Mouse (Mus musculus) erythroid progenitor cell, adult 5-6 weeks (primary cell): ENCODE results near the gene Fzr1. TPM values are rescaled to one million over a fixed set of nuclear protein-coding genes. Genes with fewer than 3 reads are reported as not detected.

Experiments used
- ATAC-seq: replicated peaks from 2 replicates; pipeline ENCODE4 v1.8.0; 2016; ENCODE audit warnings: moderate number of reproducible peaks, mild to moderate bottlenecking, moderate TSS enrichment, inconsistent platforms; ENCODE audit not compliant: poor library complexity, low FRiP score, severe bottlenecking
- total RNA-seq, 2 experiments: library from RNA; stranded (forward) in 1 of 2; stranded (reverse) in 1 of 2; fragments of 150-400 nt in 1 of 2; fragments of 186-747, 209-891 nt in 1 of 2; gene quantifications; 2 replicates each; pipeline versions ENCODE4 v1.2.3 to v1.2.4; 2015 to 2017; ENCODE audit warnings: low replicate concordance in 2 of 2

Gene Fzr1
- total RNA-seq, 2 experiments from 2014 or later: 235 to 266 TPM

GRCm38 (mm10) chr10:81320550-81321347 is 57.6 kb downstream of the Fzr1 start, which contains the start of gene Cactin:
Cactin (plus strand) TSS chr10:81321103.
- ATAC-seq: peak; percentile 84

GRCm38 (mm10) chr10:81319741-81320549 is 58.4 kb downstream of the Fzr1 start:
- ATAC-seq: peak; percentile 53

- no peak for ATAC-seq
These were observed 59.0 kb downstream of the Fzr1 start for GRCm38 (mm10) chr10:81319330-81319699.

GRCm38 (mm10) chr10:81318589-81319329 is 59.6 kb downstream of the Fzr1 start:
- no peak for ATAC-seq

- ATAC-seq: no peak
These were observed 61.0 kb downstream of the Fzr1 start for GRCm38 (mm10) chr10:81317273-81317672.

GRCm38 (mm10) chr10:81316338-81317060 is 61.8 kb downstream of the Fzr1 start:
- ATAC-seq: no peak

Other genes starting within 250 kb of the Fzr1 start
Only the 30 nearest of the 34 such genes appear.
- 24.1 and 27.2 TPM in 2 replicates for gene Pias4, start 210.6 kb downstream of the Fzr1 start, total RNA-seq (2015; ENCODE audit: low replicate concordance)
- 15.3 and 46.0 TPM in 2 replicates for gene Pias4, start 210.6 kb downstream of the Fzr1 start, total RNA-seq (2017; ENCODE audit: low replicate concordance)
- 267 and 296 TPM in 2 replicates for gene Eef2, start 201.9 kb downstream of the Fzr1 start, total RNA-seq (2015; ENCODE audit: low replicate concordance)
- gene Eef2, start 201.9 kb downstream of the Fzr1 start, total RNA-seq (2017; ENCODE audit: low replicate concordance): 399 and 622 TPM in 2 replicates
- 5.0 and 5.4 TPM in 2 replicates for gene Dapk3, start 195.5 kb downstream of the Fzr1 start, total RNA-seq (2015; ENCODE audit: low replicate concordance)
- gene Dapk3, start 195.5 kb downstream of the Fzr1 start, total RNA-seq (2017; ENCODE audit: low replicate concordance): 6.4 and 9.4 TPM in 2 replicates
- not detected in 2 replicates for gene 4930442H23Rik, start 194.7 kb downstream of the Fzr1 start, total RNA-seq (2015; ENCODE audit: low replicate concordance)
- gene 4930442H23Rik, start 194.7 kb downstream of the Fzr1 start, total RNA-seq (2017; ENCODE audit: low replicate concordance): not detected in 2 replicates
- gene Nmrk2, start 176.5 kb downstream of the Fzr1 start, total RNA-seq (2015; ENCODE audit: low replicate concordance): not detected in 2 replicates
- not detected in 2 replicates for gene Nmrk2, start 176.5 kb downstream of the Fzr1 start, total RNA-seq (2017; ENCODE audit: low replicate concordance)
- gene Atcay, start 147.7 kb downstream of the Fzr1 start, total RNA-seq (2015; ENCODE audit: low replicate concordance): not detected in 2 replicates
- gene Atcay, start 147.7 kb downstream of the Fzr1 start, total RNA-seq (2017; ENCODE audit: low replicate concordance): 8.3 TPM in 1 of 2 replicates, not detected in the other
- not detected in 2 replicates for gene Zfr2, start 145.4 kb downstream of the Fzr1 start, total RNA-seq (2015; ENCODE audit: low replicate concordance)
- not detected in 2 replicates for gene Zfr2, start 145.4 kb downstream of the Fzr1 start, total RNA-seq (2017; ENCODE audit: low replicate concordance)
- gene Matk, start 125.6 kb downstream of the Fzr1 start, total RNA-seq (2015; ENCODE audit: low replicate concordance): 1.7 and 2.2 TPM in 2 replicates
- 1.5 and 1.7 TPM in 2 replicates for gene Matk, start 125.6 kb downstream of the Fzr1 start, total RNA-seq (2017; ENCODE audit: low replicate concordance)
- gene Mrpl54, start 111.6 kb downstream of the Fzr1 start, total RNA-seq (2015; ENCODE audit: low replicate concordance): 35.2 and 37.5 TPM in 2 replicates
- 20.0 and 23.0 TPM in 2 replicates for gene Mrpl54, start 111.6 kb downstream of the Fzr1 start, total RNA-seq (2017; ENCODE audit: low replicate concordance)
- not detected in 2 replicates for gene Apba3, start 111.6 kb downstream of the Fzr1 start, total RNA-seq (2015; ENCODE audit: low replicate concordance)
- 14.0 TPM in 1 of 2 replicates, not detected in the other for gene Apba3, start 111.6 kb downstream of the Fzr1 start, total RNA-seq (2017; ENCODE audit: low replicate concordance)
- 3.2 TPM in 1 of 2 replicates, not detected in the other for gene Tjp3, start 86.9 kb downstream of the Fzr1 start, total RNA-seq (2015; ENCODE audit: low replicate concordance)
- 0.23 TPM in 1 of 2 replicates, not detected in the other for gene Tjp3, start 86.9 kb downstream of the Fzr1 start, total RNA-seq (2017; ENCODE audit: low replicate concordance)
- gene Pip5k1c, start 85.6 kb downstream of the Fzr1 start, total RNA-seq (2015; ENCODE audit: low replicate concordance): 13.0 and 15.1 TPM in 2 replicates
- gene Pip5k1c, start 85.6 kb downstream of the Fzr1 start, total RNA-seq (2017; ENCODE audit: low replicate concordance): 9.9 and 14.7 TPM in 2 replicates
- 8.3 and 10.5 TPM in 2 replicates for gene Cactin, start 57.4 kb downstream of the Fzr1 start, total RNA-seq (2015; ENCODE audit: low replicate concordance)
- gene Cactin, start 57.4 kb downstream of the Fzr1 start, total RNA-seq (2017; ENCODE audit: low replicate concordance): 24.7 and 47.1 TPM in 2 replicates
- gene Tbxa2r, start 49.8 kb downstream of the Fzr1 start, total RNA-seq (2015; ENCODE audit: low replicate concordance): not detected in 2 replicates
- gene Tbxa2r, start 49.8 kb downstream of the Fzr1 start, total RNA-seq (2017; ENCODE audit: low replicate concordance): 0.90 TPM in 1 of 2 replicates, not detected in the other
- not detected in 2 replicates for gene Gipc3, start 35.2 kb downstream of the Fzr1 start, total RNA-seq (2015; ENCODE audit: low replicate concordance)
- not detected in 2 replicates for gene Gipc3, start 35.2 kb downstream of the Fzr1 start, total RNA-seq (2017; ENCODE audit: low replicate concordance)
- gene Hmg20b, start 28.0 kb downstream of the Fzr1 start, total RNA-seq (2015; ENCODE audit: low replicate concordance): 49.9 and 58.7 TPM in 2 replicates
- gene Hmg20b, start 28.0 kb downstream of the Fzr1 start, total RNA-seq (2017; ENCODE audit: low replicate concordance): 18.1 and 24.4 TPM in 2 replicates
- gene Mfsd12, start 21.0 kb downstream of the Fzr1 start, total RNA-seq (2015; ENCODE audit: low replicate concordance): 15.9 and 18.7 TPM in 2 replicates
- 29.7 and 33.0 TPM in 2 replicates for gene Mfsd12, start 21.0 kb downstream of the Fzr1 start, total RNA-seq (2017; ENCODE audit: low replicate concordance)
- 5.4 and 15.1 TPM in 2 replicates for gene 4930404N11Rik, start 12.7 kb downstream of the Fzr1 start, total RNA-seq (2015; ENCODE audit: low replicate concordance)
- 12.3 and 14.8 TPM in 2 replicates for gene 4930404N11Rik, start 12.7 kb downstream of the Fzr1 start, total RNA-seq (2017; ENCODE audit: low replicate concordance)
- gene Dohh, start 5.9 kb upstream of the Fzr1 start, total RNA-seq (2015; ENCODE audit: low replicate concordance): 8.8 TPM in 1 of 2 replicates, not detected in the other
- gene Dohh, start 5.9 kb upstream of the Fzr1 start, total RNA-seq (2017; ENCODE audit: low replicate concordance): 4.0 and 17.2 TPM in 2 replicates
- 2.1 and 4.3 TPM in 2 replicates for gene Gm48551, start 6.0 kb upstream of the Fzr1 start, total RNA-seq (2015; ENCODE audit: low replicate concordance)
- gene Gm48551, start 6.0 kb upstream of the Fzr1 start, total RNA-seq (2017; ENCODE audit: low replicate concordance): not detected in 2 replicates
- gene Gm48552, start 10.5 kb upstream of the Fzr1 start, total RNA-seq (2015; ENCODE audit: low replicate concordance): not detected in 2 replicates
- gene Gm48552, start 10.5 kb upstream of the Fzr1 start, total RNA-seq (2017; ENCODE audit: low replicate concordance): not detected in 2 replicates
- 5.4 and 7.5 TPM in 2 replicates for gene Smim24, start 14.5 kb upstream of the Fzr1 start, total RNA-seq (2015; ENCODE audit: low replicate concordance)
- 4.2 TPM in 1 of 2 replicates, not detected in the other for gene Smim24, start 14.5 kb upstream of the Fzr1 start, total RNA-seq (2017; ENCODE audit: low replicate concordance)
- gene Nfic, start 77.1 kb upstream of the Fzr1 start, total RNA-seq (2015; ENCODE audit: low replicate concordance): 10.1 and 15.1 TPM in 2 replicates
- gene Nfic, start 77.1 kb upstream of the Fzr1 start, total RNA-seq (2017; ENCODE audit: low replicate concordance): 0.45 and 0.90 TPM in 2 replicates
- gene Celf5, start 104.2 kb upstream of the Fzr1 start, total RNA-seq (2015; ENCODE audit: low replicate concordance): not detected in 2 replicates
- not detected in 2 replicates for gene Celf5, start 104.2 kb upstream of the Fzr1 start, total RNA-seq (2017; ENCODE audit: low replicate concordance)
- 8.6 and 37.7 TPM in 2 replicates for gene Ncln, start 117.9 kb upstream of the Fzr1 start, total RNA-seq (2015; ENCODE audit: low replicate concordance)
- gene Ncln, start 117.9 kb upstream of the Fzr1 start, total RNA-seq (2017; ENCODE audit: low replicate concordance): 8.7 and 27.1 TPM in 2 replicates
- gene S1pr4, start 121.6 kb upstream of the Fzr1 start, total RNA-seq (2015; ENCODE audit: low replicate concordance): 2.2 and 5.4 TPM in 2 replicates
- 2.3 and 3.7 TPM in 2 replicates for gene S1pr4, start 121.6 kb upstream of the Fzr1 start, total RNA-seq (2017; ENCODE audit: low replicate concordance)
- gene Gna15, start 145.7 kb upstream of the Fzr1 start, total RNA-seq (2015; ENCODE audit: low replicate concordance): 1.4 TPM in 1 of 2 replicates, not detected in the other
- gene Gna15, start 145.7 kb upstream of the Fzr1 start, total RNA-seq (2017; ENCODE audit: low replicate concordance): 2.6 and 4.9 TPM in 2 replicates
- gene Gna11, start 166.7 kb upstream of the Fzr1 start, total RNA-seq (2015; ENCODE audit: low replicate concordance): 7.2 and 11.3 TPM in 2 replicates
- gene Gna11, start 166.7 kb upstream of the Fzr1 start, total RNA-seq (2017; ENCODE audit: low replicate concordance): 8.0 and 11.0 TPM in 2 replicates
- 103 and 116 TPM in 2 replicates for gene Aes, start 181.0 kb upstream of the Fzr1 start, total RNA-seq (2015; ENCODE audit: low replicate concordance)
- 44.2 and 47.5 TPM in 2 replicates for gene Aes, start 181.0 kb upstream of the Fzr1 start, total RNA-seq (2017; ENCODE audit: low replicate concordance)
- gene Tle2, start 196.0 kb upstream of the Fzr1 start, total RNA-seq (2015; ENCODE audit: low replicate concordance): not detected in 2 replicates
- not detected in 2 replicates for gene Tle2, start 196.0 kb upstream of the Fzr1 start, total RNA-seq (2017; ENCODE audit: low replicate concordance)